Mouse (Mus musculus): Measurements from ENCODE around the gene Fam78b. TPM values are rescaled to one million over a fixed set of nuclear protein-coding genes. Genes with fewer than 3 reads are reported as not detected.

Fam78b gene
- polyA plus RNA-seq, 1 experiment from 2014 or later: 1.3 TPM

DNA sequence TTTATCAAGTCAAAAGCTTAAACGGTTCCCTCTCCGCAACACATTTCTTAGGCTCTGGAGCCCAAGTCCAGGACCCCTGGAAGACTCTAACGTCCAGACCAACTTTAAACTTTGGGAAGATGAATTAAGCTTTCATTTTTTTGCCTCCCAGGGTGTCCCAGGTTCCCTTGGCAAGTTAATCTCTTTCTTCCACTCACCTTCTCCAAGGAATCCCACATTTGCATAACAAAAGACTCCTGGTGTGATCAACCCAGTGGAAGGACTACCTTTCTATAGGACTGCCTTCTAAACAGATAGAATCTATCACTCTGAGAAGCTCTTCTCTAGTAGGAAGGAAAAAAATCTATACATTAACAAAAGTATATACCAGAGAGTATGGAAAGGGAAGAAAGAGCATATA is 92.3 kb downstream of the Fam78b start:
- no peak for ATAC-seq (ENCODE audit: insufficient number of reproducible peaks, insufficient read depth, low FRiP score, low read depth)
- WGBS: 55% methylated on average over 3 of the region's 3 CpGs
- no peaks in the 10 kb centered on the region for H3K27me3 ChIP-seq (ENCODE audit: control insufficient read depth, insufficient read depth, low read length)

DNA sequence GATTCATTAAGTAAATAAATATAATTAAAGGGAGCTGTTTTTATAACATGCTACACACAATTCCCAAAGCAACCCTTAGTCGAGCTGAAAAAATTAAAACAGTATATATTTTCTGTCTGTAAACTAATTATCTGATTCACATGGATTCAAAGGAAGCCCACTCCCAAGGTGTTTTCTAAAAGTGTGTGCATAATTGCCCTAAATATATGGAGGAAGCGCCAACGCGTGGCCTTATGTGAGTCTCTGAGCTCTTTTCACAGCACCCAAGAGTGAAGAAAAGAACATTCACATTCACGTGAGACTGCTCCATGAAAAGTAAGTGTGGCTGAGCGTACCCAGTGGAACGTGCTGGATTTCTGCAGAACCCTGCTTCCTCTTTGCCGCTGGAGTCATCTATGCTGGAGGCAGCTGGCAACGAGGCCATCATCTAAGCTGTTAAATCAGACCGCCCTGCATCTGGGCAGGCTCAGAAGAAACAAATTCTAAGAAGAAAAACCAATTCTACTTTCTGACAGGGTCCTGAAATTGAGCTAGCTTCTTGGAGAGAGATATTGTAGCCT is 93.5 kb downstream of the Fam78b start:
- Histone ChIP-seq H3K4me3 (ENCODE audit: control insufficient read depth in 1 of 2, insufficient read depth in 1 of 2, low read depth in 1 of 2, low read length in 2 of 2) (no peak overlapping the region), H3K4me2 (ENCODE audit: low read length) (no peak overlapping the region), H3K9me3 (ENCODE audit: control insufficient read depth, low read length) (no peaks in the 10 kb centered on the region), H3K4me1 (ENCODE audit: control insufficient read depth in 2 of 2, insufficient read depth in 2 of 2, low read length in 2 of 2) (no peaks in the 10 kb centered on the region), H3K9ac (ENCODE audit: low read length) (no peak overlapping the region), H3K27me3 (ENCODE audit: control insufficient read depth, insufficient read depth, low read length) (no peaks in the 10 kb centered on the region), H3K36me3 (ENCODE audit: control insufficient read depth, insufficient read depth, low read length) (no peaks in the 10 kb centered on the region), H3K27ac (replicated peaks in 1 of 2; ENCODE audit: control insufficient read depth in 1 of 2, insufficient read depth in 1 of 2, low read depth in 2 of 2, low read length in 2 of 2) (no peak overlapping the region)
- ATAC-seq (ENCODE audit: insufficient number of reproducible peaks, insufficient read depth, low FRiP score, low read depth): no peak
- WGBS: 78% methylated on average over 10 of the region's 10 CpGs

More for the DNA sequence above, 92.3 kb downstream of the Fam78b start:
- Histone ChIP-seq H3K4me1 (ENCODE audit: control insufficient read depth in 2 of 2, insufficient read depth in 2 of 2, low read length in 2 of 2) (no peaks in the 10 kb centered on the region), H3K27ac (replicated peaks in 1 of 2; ENCODE audit: control insufficient read depth in 1 of 2, insufficient read depth in 1 of 2, low read depth in 2 of 2, low read length in 2 of 2) (no peak overlapping the region), H3K9ac (ENCODE audit: low read length) (no peak overlapping the region), H3K4me3 (ENCODE audit: control insufficient read depth in 1 of 2, insufficient read depth in 1 of 2, low read depth in 1 of 2, low read length in 2 of 2) (no peak overlapping the region), H3K4me2 (ENCODE audit: low read length) (no peak overlapping the region), H3K36me3 (ENCODE audit: control insufficient read depth, insufficient read depth, low read length) (no peaks in the 10 kb centered on the region), H3K9me3 (ENCODE audit: control insufficient read depth, low read length) (no peaks in the 10 kb centered on the region)

DNA sequence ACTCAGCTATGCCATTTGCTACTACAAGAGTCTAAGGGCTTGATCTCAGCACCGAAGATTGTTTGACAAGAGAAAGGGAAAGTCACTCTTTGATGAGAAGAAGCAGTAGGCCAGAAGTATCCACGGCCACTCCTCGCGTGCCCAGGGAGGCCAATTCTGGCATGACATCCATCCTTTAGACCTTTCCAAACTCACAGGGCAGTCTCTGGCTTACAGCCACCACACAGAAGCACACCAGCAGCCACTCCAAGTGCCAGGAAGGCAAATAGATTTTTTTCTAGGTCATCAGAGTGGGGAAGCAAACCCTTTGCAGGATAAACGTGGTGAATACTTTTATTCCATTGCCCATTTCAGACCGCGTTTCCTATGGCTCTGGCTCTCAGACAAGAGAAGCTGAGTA is 97.5 kb downstream of the Fam78b start:
- Histone ChIP-seq H3K4me2 (ENCODE audit: low read length) (no peak overlapping the region), H3K9ac (ENCODE audit: low read length) (no peak overlapping the region), H3K27ac (replicated peaks in 1 of 2; ENCODE audit: control insufficient read depth in 1 of 2, insufficient read depth in 1 of 2, low read depth in 2 of 2, low read length in 2 of 2) (no peak overlapping the region), H3K4me3 (ENCODE audit: control insufficient read depth in 1 of 2, insufficient read depth in 1 of 2, low read depth in 1 of 2, low read length in 2 of 2) (no peak overlapping the region), H3K4me1 (ENCODE audit: control insufficient read depth in 2 of 2, insufficient read depth in 2 of 2, low read length in 2 of 2) (no peaks in the 10 kb centered on the region), H3K27me3 (ENCODE audit: control insufficient read depth, insufficient read depth, low read length) (no peaks in the 10 kb centered on the region), H3K36me3 (ENCODE audit: control insufficient read depth, insufficient read depth, low read length) (no peaks in the 10 kb centered on the region), H3K9me3 (ENCODE audit: control insufficient read depth, low read length) (no peaks in the 10 kb centered on the region)
- no peak for ATAC-seq (ENCODE audit: insufficient number of reproducible peaks, insufficient read depth, low FRiP score, low read depth)
- whole genome bisulfite sequencing: 80% methylated on average over 7 of the region's 7 CpGs

DNA sequence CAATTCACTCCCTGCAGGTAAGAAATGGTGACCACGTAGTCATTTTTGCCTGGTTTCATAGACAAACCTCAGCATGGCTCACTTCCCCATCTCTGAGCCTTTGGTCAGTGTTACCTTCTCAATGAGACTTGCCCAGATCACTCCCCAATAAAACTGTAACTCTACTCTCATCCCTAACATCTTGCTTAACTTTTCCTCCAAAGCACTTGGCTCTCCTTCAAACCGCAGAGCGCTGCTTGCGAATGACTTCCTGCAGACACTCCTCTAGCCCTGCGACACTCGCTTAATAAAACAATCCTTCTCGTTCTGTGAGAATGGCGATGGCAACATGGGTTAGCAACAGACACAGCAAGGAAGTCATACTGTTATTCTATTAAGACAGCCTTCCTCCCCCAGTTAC is 100.8 kb downstream of the Fam78b start:
- H3K9ac ChIP-seq (ENCODE audit: low read length): no peak overlapping the region
- 73% methylated on average over 8 of the region's 8 CpGs for WGBS
- H3K4me2 ChIP-seq (ENCODE audit: low read length): no peak overlapping the region
- H3K4me3 ChIP-seq (ENCODE audit: control insufficient read depth in 1 of 2, insufficient read depth in 1 of 2, low read depth in 1 of 2, low read length in 2 of 2): no peak overlapping the region
- H3K4me1 ChIP-seq (ENCODE audit: control insufficient read depth in 2 of 2, insufficient read depth in 2 of 2, low read length in 2 of 2): no peaks in the 10 kb centered on the region
- no peaks in the 10 kb centered on the region for H3K9me3 ChIP-seq (ENCODE audit: control insufficient read depth, low read length)
- no peak overlapping the region for H3K27ac ChIP-seq (replicated peaks in 1 of 2; ENCODE audit: control insufficient read depth in 1 of 2, insufficient read depth in 1 of 2, low read depth in 2 of 2, low read length in 2 of 2)
- no peaks in the 10 kb centered on the region for H3K27me3 ChIP-seq (ENCODE audit: control insufficient read depth, insufficient read depth, low read length)
- no peaks in the 10 kb centered on the region for H3K36me3 ChIP-seq (ENCODE audit: control insufficient read depth, insufficient read depth, low read length)
- no peak for ATAC-seq (ENCODE audit: insufficient number of reproducible peaks, insufficient read depth, low FRiP score, low read depth)

DNA sequence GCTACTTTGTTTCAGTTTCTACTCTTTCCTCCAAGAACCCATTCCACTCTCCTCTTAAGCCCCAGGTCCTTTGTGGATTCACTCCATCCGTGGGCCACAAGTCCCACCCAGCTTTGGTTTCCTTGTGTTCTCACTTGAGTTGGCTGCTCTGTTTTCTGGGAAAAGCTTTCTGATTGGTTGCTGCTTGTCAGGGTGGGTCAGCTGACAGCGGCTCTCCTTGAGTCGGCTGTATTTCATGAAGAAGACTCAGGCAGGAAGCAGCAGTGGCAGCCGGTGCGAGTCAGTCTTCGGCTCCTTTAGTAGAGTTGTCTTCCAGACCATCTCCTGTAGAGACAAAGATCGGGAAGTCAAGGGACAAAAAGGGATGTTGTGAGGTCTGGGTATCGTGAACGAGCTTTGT is 101.3 kb downstream of the Fam78b start:
- H3K9ac ChIP-seq (ENCODE audit: low read length): no peak overlapping the region
- H3K4me1 ChIP-seq (ENCODE audit: control insufficient read depth in 2 of 2, insufficient read depth in 2 of 2, low read length in 2 of 2): no peaks in the 10 kb centered on the region
- H3K27me3 ChIP-seq (ENCODE audit: control insufficient read depth, insufficient read depth, low read length): no peaks in the 10 kb centered on the region
- WGBS: 62% methylated on average over 9 of the region's 9 CpGs
- H3K27ac ChIP-seq (replicated peaks in 1 of 2; ENCODE audit: control insufficient read depth in 1 of 2, insufficient read depth in 1 of 2, low read depth in 2 of 2, low read length in 2 of 2): no peak overlapping the region
- no peaks in the 10 kb centered on the region for H3K36me3 ChIP-seq (ENCODE audit: control insufficient read depth, insufficient read depth, low read length)
- no peak overlapping the region for H3K4me3 ChIP-seq (ENCODE audit: control insufficient read depth in 1 of 2, insufficient read depth in 1 of 2, low read depth in 1 of 2, low read length in 2 of 2)
- no peak for ATAC-seq (ENCODE audit: insufficient number of reproducible peaks, insufficient read depth, low FRiP score, low read depth)
- no peaks in the 10 kb centered on the region for H3K9me3 ChIP-seq (ENCODE audit: control insufficient read depth, low read length)
- H3K4me2 ChIP-seq (ENCODE audit: low read length): no peak overlapping the region

DNA sequence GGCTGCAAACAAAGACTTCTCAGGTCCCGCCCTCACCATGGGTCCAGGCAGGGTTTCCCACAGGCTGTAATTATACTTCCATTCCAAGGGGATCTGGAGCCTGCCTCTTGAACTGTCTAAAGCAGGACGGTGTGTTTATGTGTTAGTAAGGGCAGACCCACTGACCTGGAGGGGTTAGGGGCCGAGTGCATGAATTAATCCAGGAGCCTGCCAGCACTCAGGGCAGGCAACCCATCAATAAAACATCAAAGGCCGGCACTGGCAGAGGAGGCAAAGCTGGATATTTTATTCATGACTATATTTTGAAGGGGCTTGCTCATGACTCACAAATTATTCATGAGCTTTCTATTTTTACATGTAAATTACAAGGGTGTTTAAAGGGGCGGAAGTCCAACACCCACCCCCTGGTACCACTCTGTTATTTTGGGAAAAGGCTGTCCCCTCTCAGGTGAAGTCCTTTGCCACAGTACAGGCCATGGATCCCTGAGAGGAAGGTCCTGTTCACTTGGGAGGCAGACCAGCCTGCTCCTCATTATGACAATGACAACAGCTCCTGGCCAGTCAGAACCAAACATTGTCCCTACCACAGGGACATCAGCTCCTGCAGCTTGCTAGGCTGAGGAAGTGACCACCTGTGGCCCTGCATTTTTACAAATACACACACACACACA is 103.9 kb downstream of the Fam78b start:
- Histone ChIP-seq H3K27me3 (ENCODE audit: control insufficient read depth, insufficient read depth, low read length) (no peaks in the 10 kb centered on the region), H3K4me3 (ENCODE audit: control insufficient read depth in 1 of 2, insufficient read depth in 1 of 2, low read depth in 1 of 2, low read length in 2 of 2) (no peak overlapping the region), H3K4me1 (ENCODE audit: control insufficient read depth in 2 of 2, insufficient read depth in 2 of 2, low read length in 2 of 2) (no peaks in the 10 kb centered on the region), H3K9me3 (ENCODE audit: control insufficient read depth, low read length) (peaks cover 7% of the 10 kb centered on the region), H3K36me3 (ENCODE audit: control insufficient read depth, insufficient read depth, low read length) (no peaks in the 10 kb centered on the region), H3K27ac (replicated peaks in 1 of 2; ENCODE audit: control insufficient read depth in 1 of 2, insufficient read depth in 1 of 2, low read depth in 2 of 2, low read length in 2 of 2) (no peak overlapping the region), H3K4me2 (ENCODE audit: low read length) (no peak overlapping the region), H3K9ac (ENCODE audit: low read length) (no peak overlapping the region)
- no peak for ATAC-seq (ENCODE audit: insufficient number of reproducible peaks, insufficient read depth, low FRiP score, low read depth)
- WGBS: 61% methylated on average over 5 of the region's 5 CpGs

DNA sequence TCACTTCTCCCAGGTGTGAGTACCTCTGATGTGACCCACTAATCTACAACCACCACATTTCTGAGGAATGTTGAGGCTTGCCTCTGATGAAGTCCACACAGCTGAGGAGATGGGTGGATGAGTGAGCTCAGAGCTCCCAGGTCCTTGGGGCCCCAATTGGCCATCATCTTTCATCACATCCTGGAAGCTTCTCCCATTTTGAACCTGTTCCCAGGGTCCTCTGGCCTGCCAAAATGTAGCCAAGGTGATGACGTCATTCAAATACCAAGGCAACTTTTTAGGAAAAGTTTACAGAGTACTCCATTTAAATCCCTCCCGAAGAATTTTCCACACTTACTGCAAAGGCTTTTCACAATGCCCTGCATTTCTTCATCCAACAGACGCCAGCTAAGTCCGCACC is 104.7 kb downstream of the Fam78b start:
- Histone ChIP-seq H3K9ac (ENCODE audit: low read length) (no peak overlapping the region), H3K4me2 (ENCODE audit: low read length) (no peak overlapping the region), H3K36me3 (ENCODE audit: control insufficient read depth, insufficient read depth, low read length) (no peaks in the 10 kb centered on the region), H3K9me3 (ENCODE audit: control insufficient read depth, low read length) (peaks cover 7% of the 10 kb centered on the region), H3K4me1 (ENCODE audit: control insufficient read depth in 2 of 2, insufficient read depth in 2 of 2, low read length in 2 of 2) (no peaks in the 10 kb centered on the region), H3K4me3 (ENCODE audit: control insufficient read depth in 1 of 2, insufficient read depth in 1 of 2, low read depth in 1 of 2, low read length in 2 of 2) (no peak overlapping the region), H3K27me3 (ENCODE audit: control insufficient read depth, insufficient read depth, low read length) (no peaks in the 10 kb centered on the region), H3K27ac (replicated peaks in 1 of 2; ENCODE audit: control insufficient read depth in 1 of 2, insufficient read depth in 1 of 2, low read depth in 2 of 2, low read length in 2 of 2) (no peak overlapping the region)
- WGBS: 72% methylated on average over 4 of the region's 4 CpGs
- no peak for ATAC-seq (ENCODE audit: insufficient number of reproducible peaks, insufficient read depth, low FRiP score, low read depth)

DNA sequence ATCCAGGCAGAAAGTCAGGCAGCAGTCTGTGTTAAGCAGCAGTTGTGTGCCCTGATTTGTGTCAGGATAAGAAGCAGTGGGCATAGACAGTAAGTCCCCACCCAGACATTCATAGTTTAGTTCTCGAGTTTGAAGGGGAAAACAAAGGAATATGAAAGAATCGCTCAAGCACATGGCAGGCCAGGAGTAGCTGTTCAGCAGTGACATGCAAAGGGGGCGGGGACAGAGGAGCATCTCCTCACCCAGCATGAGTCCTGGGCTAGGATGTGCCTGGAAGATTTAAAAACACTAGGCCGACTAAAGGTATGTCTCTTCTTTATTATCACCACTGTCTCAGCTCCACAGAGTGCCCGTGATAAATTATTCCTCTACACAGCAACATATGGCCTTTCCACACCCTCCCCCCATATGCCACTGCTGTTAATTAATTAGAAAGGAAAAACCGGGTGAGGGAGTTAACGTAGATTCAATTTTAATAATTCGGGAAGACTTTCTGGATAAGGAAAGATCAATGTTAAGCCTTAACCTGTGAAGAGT is 107.8 kb downstream of the Fam78b start:
- Histone ChIP-seq H3K4me2 (ENCODE audit: low read length) (no peak overlapping the region), H3K4me1 (ENCODE audit: control insufficient read depth in 2 of 2, insufficient read depth in 2 of 2, low read length in 2 of 2) (no peaks in the 10 kb centered on the region), H3K27ac (replicated peaks in 1 of 2; ENCODE audit: control insufficient read depth in 1 of 2, insufficient read depth in 1 of 2, low read depth in 2 of 2, low read length in 2 of 2) (no peak overlapping the region), H3K9me3 (ENCODE audit: control insufficient read depth, low read length) (peaks cover 7% of the 10 kb centered on the region), H3K9ac (ENCODE audit: low read length) (no peak overlapping the region), H3K27me3 (ENCODE audit: control insufficient read depth, insufficient read depth, low read length) (no peaks in the 10 kb centered on the region), H3K4me3 (ENCODE audit: control insufficient read depth in 1 of 2, insufficient read depth in 1 of 2, low read depth in 1 of 2, low read length in 2 of 2) (no peak overlapping the region), H3K36me3 (ENCODE audit: control insufficient read depth, insufficient read depth, low read length) (no peaks in the 10 kb centered on the region)
- WGBS: 74% methylated on average over 8 of the region's 8 CpGs
- no peak for ATAC-seq (ENCODE audit: insufficient number of reproducible peaks, insufficient read depth, low FRiP score, low read depth)
